Mouse (Mus musculus): ENCODE measurements at regions not wholly inside any gene's neighbourhood (a gene's known extent, or its start where the extent isn't known, plus 50 kb on each side); places are given as distances from the start of the nearest gene placed in this dataset.

DNA sequence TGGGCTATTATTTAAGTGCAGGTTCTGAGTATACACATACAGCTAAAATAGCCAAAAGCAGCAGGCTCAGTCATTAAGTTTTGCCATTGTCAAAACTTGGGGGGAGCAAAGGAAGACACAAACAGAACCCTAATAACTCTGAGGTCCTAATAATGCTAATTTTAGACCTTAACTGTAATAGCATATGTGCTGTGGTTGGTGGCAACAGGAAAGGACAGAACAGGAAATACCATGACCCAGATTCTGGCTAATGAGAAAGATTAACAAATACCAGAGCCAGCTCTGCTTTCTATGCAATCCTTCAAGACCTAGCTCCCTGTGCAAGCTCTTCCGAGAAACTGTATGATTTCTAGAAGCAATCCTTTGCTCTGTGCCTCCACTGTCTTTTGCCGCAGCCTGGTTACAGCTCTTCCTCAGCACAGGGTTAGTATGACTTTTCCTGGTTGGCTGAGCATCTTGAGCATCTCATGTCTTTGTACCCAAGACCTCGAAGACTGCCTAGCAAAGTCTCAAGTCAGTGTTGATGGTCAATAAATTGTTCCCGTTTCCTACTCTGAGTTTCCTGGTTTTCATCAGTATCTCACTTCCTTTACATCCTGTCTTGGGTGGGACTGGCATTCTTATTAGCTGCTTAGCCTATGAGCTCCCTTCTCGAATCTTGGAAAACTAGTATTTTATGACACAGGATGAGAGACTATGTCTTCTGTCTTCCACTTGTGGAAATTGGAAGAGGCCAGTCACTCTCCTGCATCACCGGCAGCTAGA is 49.9 kb upstream of the Eed start:
- Histone ChIP-seq H3K27ac (ENCODE audit: low read depth, low read length) (peak overlapping the region; percentile 51), H3K36me3 (ENCODE audit: control insufficient read depth, insufficient read depth) (no peaks in the 10 kb centered on the region), H3K9ac (ENCODE audit: low read depth, low read length) (no peak overlapping the region), H3K4me2 (replicated peaks; ENCODE audit: low read depth) (peak overlapping the region; percentile 35; the same call in 1 of the 2 replicates), H3K9me3 (ENCODE audit: control insufficient read depth) (no peaks in the 10 kb centered on the region), H3K27me3 (replicated peaks; ENCODE audit: control insufficient read depth, insufficient read depth, low read length) (no peaks in the 10 kb centered on the region), H3K4me1 (replicated peaks; ENCODE audit: control insufficient read depth, insufficient read depth, low read length) (peaks cover 12% of the 10 kb centered on the region), H3K4me3 (ENCODE audit: low read depth, low read length) (no peak overlapping the region)
- WGBS, result 68% methylated on average over 6 of the region's 6 CpGs
- no peak for TF ChIP-seq CTCF (IDR thresholded peaks at IDR 0.05; ENCODE audit: low read depth)
- no peak for ATAC-seq

DNA sequence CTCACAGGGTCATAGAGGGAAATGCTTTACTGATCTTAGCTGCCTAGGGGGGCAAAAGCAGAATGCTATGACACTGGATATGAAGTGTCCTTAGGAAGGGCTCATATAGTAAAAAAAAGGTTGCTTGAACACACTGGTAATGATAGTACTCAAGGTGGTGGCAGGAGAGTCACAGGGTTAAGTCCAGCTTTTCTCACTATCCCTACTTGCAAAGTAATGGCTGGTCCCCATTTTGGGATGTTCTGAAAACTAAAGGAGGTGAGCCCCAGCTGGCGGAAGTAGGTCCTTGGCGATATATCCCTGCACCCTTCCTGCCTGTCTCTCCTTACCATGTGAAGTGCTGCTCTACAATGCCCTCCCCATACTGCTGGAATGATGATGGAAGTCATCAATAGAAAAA is 52.3 kb upstream of the Eed start:
- TF ChIP-seq CTCF (IDR thresholded peaks at IDR 0.05; ENCODE audit: low read depth), result no peak
- Histone ChIP-seq H3K4me2 (replicated peaks; ENCODE audit: low read depth) (no peak overlapping the region), H3K4me3 (ENCODE audit: low read depth, low read length) (no peak overlapping the region), H3K36me3 (ENCODE audit: control insufficient read depth, insufficient read depth) (no peaks in the 10 kb centered on the region), H3K27ac (ENCODE audit: low read depth, low read length) (no peak overlapping the region), H3K9me3 (ENCODE audit: control insufficient read depth) (no peaks in the 10 kb centered on the region), H3K27me3 (replicated peaks; ENCODE audit: control insufficient read depth, insufficient read depth, low read length) (no peaks in the 10 kb centered on the region), H3K4me1 (replicated peaks; ENCODE audit: control insufficient read depth, insufficient read depth, low read length) (peaks cover 12% of the 10 kb centered on the region), H3K9ac (ENCODE audit: low read depth, low read length) (no peak overlapping the region)
- ATAC-seq, result no peak
- 94% methylated on average over 2 of the region's 2 CpGs for WGBS

DNA sequence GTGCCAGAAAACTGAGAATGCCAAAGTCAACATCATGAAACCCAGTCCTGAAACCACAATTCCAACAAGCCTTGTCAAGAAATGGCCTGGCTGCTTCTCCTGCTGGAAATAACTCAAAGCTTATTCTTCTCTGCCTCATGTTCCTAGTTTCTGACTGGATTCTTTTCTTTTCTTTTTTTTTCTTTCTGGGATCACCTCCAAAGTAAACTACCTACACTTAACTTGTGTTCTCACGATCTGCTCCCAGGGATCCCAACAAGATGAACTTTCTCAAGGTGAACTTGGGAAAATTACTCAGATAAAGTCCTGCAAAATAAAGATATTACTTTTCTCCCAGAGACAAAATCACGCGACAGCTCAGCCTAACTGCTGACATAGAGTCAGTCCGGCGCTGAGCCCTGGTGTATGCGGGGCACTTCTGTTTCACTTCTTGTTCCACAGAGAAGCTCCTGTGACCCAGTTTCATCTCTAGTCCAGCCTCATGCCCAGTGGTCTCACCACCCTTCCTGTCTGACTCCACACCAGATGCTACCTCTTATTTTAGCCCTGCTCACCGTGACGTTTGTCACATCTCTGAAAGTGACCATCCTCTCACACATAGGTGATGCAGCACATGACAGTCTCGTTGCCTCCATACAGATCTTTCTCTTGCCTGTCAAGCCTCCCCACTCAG is 53.0 kb upstream of the Eed start:
- WGBS, result 86% methylated on average over 9 of the region's 9 CpGs
- H3K4me1 ChIP-seq (replicated peaks; ENCODE audit: control insufficient read depth, insufficient read depth, low read length), result peaks cover 10% of the 10 kb centered on the region
- ATAC-seq, result no peak

DNA sequence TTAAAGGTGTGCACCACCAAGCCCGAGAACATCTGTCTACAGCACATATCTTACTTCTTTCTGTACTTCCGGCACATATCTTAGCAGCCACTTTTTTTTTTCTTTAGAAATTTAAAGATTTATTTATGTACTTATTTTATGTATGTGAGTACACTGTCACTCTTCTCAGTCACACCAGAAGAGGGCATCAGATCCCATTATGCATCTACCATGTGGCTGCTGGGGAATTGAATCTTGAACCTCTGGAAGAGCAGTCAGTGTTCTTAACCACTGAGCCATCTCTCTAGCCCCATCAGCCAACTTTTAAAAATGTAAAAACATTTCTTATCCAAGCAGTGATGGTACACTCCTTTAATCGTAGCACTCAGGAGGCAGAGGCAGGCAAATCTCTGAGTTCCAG is 53.7 kb upstream of the Eed start:
- Histone ChIP-seq H3K4me2 (replicated peaks; ENCODE audit: low read depth) (no peak overlapping the region), H3K27me3 (replicated peaks; ENCODE audit: control insufficient read depth, insufficient read depth, low read length) (no peaks in the 10 kb centered on the region), H3K4me1 (replicated peaks; ENCODE audit: control insufficient read depth, insufficient read depth, low read length) (0 out of 2 replicates have a peak, but pooled peaks cover 3% of the 10 kb centered on the region), H3K9ac (ENCODE audit: low read depth, low read length) (no peak overlapping the region), H3K27ac (ENCODE audit: low read depth, low read length) (no peak overlapping the region), H3K36me3 (ENCODE audit: control insufficient read depth, insufficient read depth) (no peaks in the 10 kb centered on the region), H3K4me3 (ENCODE audit: low read depth, low read length) (no peak overlapping the region), H3K9me3 (ENCODE audit: control insufficient read depth) (no peaks in the 10 kb centered on the region)
- peak; percentile 20; the same call in 1 of the 2 replicates for TF ChIP-seq CTCF (IDR thresholded peaks at IDR 0.05; ENCODE audit: low read depth)
- no peak for ATAC-seq
- 93% methylated on average over 3 of the region's 3 CpGs for WGBS

More for the DNA sequence above, 53.0 kb upstream of the Eed start:
- Histone ChIP-seq H3K27ac (ENCODE audit: low read depth, low read length) (no peak overlapping the region), H3K9me3 (ENCODE audit: control insufficient read depth) (no peaks in the 10 kb centered on the region), H3K4me2 (replicated peaks; ENCODE audit: low read depth) (no peak overlapping the region), H3K4me3 (ENCODE audit: low read depth, low read length) (no peak overlapping the region), H3K36me3 (ENCODE audit: control insufficient read depth, insufficient read depth) (no peaks in the 10 kb centered on the region), H3K9ac (ENCODE audit: low read depth, low read length) (no peak overlapping the region), H3K27me3 (replicated peaks; ENCODE audit: control insufficient read depth, insufficient read depth, low read length) (no peaks in the 10 kb centered on the region)
- no peak for TF ChIP-seq CTCF (IDR thresholded peaks at IDR 0.05; ENCODE audit: low read depth)

DNA sequence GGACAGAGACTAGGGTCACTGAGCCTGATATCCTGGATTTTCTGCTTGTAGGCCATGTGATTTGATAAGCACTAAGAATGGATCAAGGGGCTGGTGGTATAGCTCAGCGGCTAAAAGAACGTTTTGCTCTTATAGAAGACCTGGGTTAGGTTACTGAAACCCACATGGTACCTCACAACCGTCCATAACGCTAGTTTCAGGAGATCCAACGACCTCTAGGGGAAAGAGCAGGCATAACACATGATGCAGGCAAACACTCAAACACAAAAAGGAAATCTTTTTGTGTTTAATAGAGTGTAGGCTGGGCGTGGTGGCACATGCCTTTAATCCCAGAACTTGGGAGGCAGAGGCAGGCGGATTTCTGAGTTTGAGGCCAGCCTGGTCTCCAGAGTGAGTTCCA is 54.6 kb upstream of the Eed start:
- 74% methylated on average over 7 of the region's 7 CpGs for WGBS

DNA sequence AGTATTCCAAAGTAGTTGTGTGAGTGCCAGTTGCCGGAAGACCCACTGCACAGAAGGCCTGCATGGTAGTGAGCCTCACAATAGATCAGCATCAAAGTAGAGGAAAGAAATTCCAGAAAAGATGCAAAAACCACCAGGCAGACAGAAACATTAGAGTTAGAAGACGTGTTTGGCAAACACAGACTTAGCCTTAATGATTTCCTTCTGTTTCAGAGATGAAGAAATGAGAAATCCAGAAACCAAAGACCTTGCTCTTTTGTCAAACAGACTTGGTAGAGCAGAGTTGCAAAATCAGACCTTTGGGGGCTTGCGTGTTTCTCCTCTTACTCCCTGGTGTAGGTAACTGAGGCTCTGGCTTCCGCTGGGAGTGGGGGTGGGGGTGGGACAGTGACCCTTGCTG is 57.0 kb upstream of the Eed start:
- no peak for ATAC-seq
- H3K4me3 ChIP-seq (ENCODE audit: low read depth, low read length), result no peak overlapping the region
- 96% methylated on average over 4 of the region's 4 CpGs for WGBS
- H3K9me3 ChIP-seq (ENCODE audit: control insufficient read depth), result no peaks in the 10 kb centered on the region
- no peaks in the 10 kb centered on the region for H3K36me3 ChIP-seq (ENCODE audit: control insufficient read depth, insufficient read depth)
- peaks cover 11% of the 10 kb centered on the region; the same call in 1 of the 2 replicates for H3K4me1 ChIP-seq (replicated peaks; ENCODE audit: control insufficient read depth, insufficient read depth, low read length)
- no peak overlapping the region for H3K9ac ChIP-seq (ENCODE audit: low read depth, low read length)
- no peak overlapping the region for H3K27ac ChIP-seq (ENCODE audit: low read depth, low read length)
- H3K27me3 ChIP-seq (replicated peaks; ENCODE audit: control insufficient read depth, insufficient read depth, low read length), result no peaks in the 10 kb centered on the region
- no peak overlapping the region for H3K4me2 ChIP-seq (replicated peaks; ENCODE audit: low read depth)
- no peak for TF ChIP-seq CTCF (IDR thresholded peaks at IDR 0.05; ENCODE audit: low read depth)

More for the DNA sequence above, 54.6 kb upstream of the Eed start:
- H3K36me3 ChIP-seq (ENCODE audit: control insufficient read depth, insufficient read depth), result no peaks in the 10 kb centered on the region
- no peak for TF ChIP-seq CTCF (IDR thresholded peaks at IDR 0.05; ENCODE audit: low read depth)
- no peak for ATAC-seq
- no peak overlapping the region for H3K27ac ChIP-seq (ENCODE audit: low read depth, low read length)
- no peak overlapping the region for H3K4me2 ChIP-seq (replicated peaks; ENCODE audit: low read depth)
- no peak overlapping the region for H3K4me3 ChIP-seq (ENCODE audit: low read depth, low read length)
- H3K27me3 ChIP-seq (replicated peaks; ENCODE audit: control insufficient read depth, insufficient read depth, low read length), result no peaks in the 10 kb centered on the region
- 0 out of 2 replicates have a peak, but pooled peaks cover 3% of the 10 kb centered on the region for H3K4me1 ChIP-seq (replicated peaks; ENCODE audit: control insufficient read depth, insufficient read depth, low read length)
- no peak overlapping the region for H3K9ac ChIP-seq (ENCODE audit: low read depth, low read length)
- H3K9me3 ChIP-seq (ENCODE audit: control insufficient read depth), result no peaks in the 10 kb centered on the region
